Mouse (Mus musculus) kidney, embryonic 14.5 days (tissue): ENCODE results near the gene Nppb. TPM values are rescaled to one million over a fixed set of nuclear protein-coding genes. Genes with fewer than 3 reads are reported as not detected.

ENCODE experiments used
- ATAC-seq: fragments of 200-750 bp; cut with Nextera tagmentation; 2 replicates; pipeline ENCODE4 v1.8.0; 2017; ENCODE audit warnings: moderate number of reproducible peaks, mild to moderate bottlenecking, moderate TSS enrichment, moderate library complexity; ENCODE audit not compliant: low FRiP score, low TSS enrichment
- H3K27ac ChIP-seq: fragments of 300-500 bp; sonication (generic); 2 replicates; pipeline ENCODE4 v1.5.1; 2014; ENCODE audit warnings: low read depth, mild to moderate bottlenecking, low read length, moderate library complexity, mixed read lengths
- H3K27me3 ChIP-seq: fragments of 300-500 bp; sonication (generic); 2 replicates; pipeline ENCODE4 v1.6.1; 2014; ENCODE audit warnings: mild to moderate bottlenecking, low read length; ENCODE audit not compliant: control insufficient read depth, insufficient read depth
- H3K36me3 ChIP-seq: fragments of 300-500 bp; sonication (generic); 2 replicates; pipeline ENCODE4 v1.6.1; 2014; ENCODE audit warnings: low read length, mixed read lengths; ENCODE audit not compliant: control insufficient read depth, insufficient read depth
- H3K4me1 ChIP-seq: fragments of 300-500 bp; sonication (generic); 2 replicates; pipeline ENCODE4 v1.6.1; 2014; ENCODE audit warnings: low read length, mixed read lengths; ENCODE audit not compliant: control insufficient read depth, insufficient read depth
- H3K4me2 ChIP-seq: fragments of 300-500 bp; sonication (generic); replicated peaks from 2 replicates; pipeline ENCODE4 v1.6.1; 2014; ENCODE audit warnings: low read depth, mild to moderate bottlenecking, low read length
- H3K4me3 ChIP-seq: fragments of 300-500 bp; sonication (generic); 2 replicates; pipeline ENCODE4 v1.5.1; 2014; ENCODE audit warnings: mild to moderate bottlenecking, low read length
- H3K9ac ChIP-seq: fragments of 300-500 bp; sonication (generic); 2 replicates; pipeline ENCODE4 v1.6.1; 2014; ENCODE audit warnings: low read depth, mild to moderate bottlenecking, low read length, moderate library complexity
- H3K9me3 ChIP-seq: fragments of 300-500 bp; sonication (generic); 2 replicates; pipeline ENCODE4 v1.6.1; 2016; ENCODE audit warnings: low read length; ENCODE audit not compliant: control insufficient read depth
- WGBS: fragments of 180-500 bp; shearing (Covaris S2); extraction: QIAGEN DNeasy Blood & Tissue Kit; methylation state at CpG from one replicate; pipeline ENCODE4 v1.1.7; 2014; 5-methylcytosine and 5-hydroxymethylcytosine counted together
- polyA plus RNA-seq: library from polyadenylated mRNA; unstranded; fragments of >200 nt; fragmentation: Nextera tagmentation; extraction: Ambion mirVana; gene quantifications from 2 replicates; pipeline ENCODE4 v1.2.1, GENCODE M21; 2014

Gene Nppb
- polyA plus RNA-seq, 1 experiment from 2014 or later, result not detected

- Histone ChIP-seq H3K36me3 (no peaks in the 10 kb centered on the region), H3K27ac (no peak overlapping the region), H3K4me1 (no peaks in the 10 kb centered on the region), H3K4me2 (no peak overlapping the region), H3K4me3 (no peak overlapping the region), H3K9me3 (no peaks in the 10 kb centered on the region), H3K27me3 (no peaks in the 10 kb centered on the region), H3K9ac (no peak overlapping the region)
- WGBS, result 68% methylated on average over 7 of the region's 7 CpGs
- no peak for ATAC-seq
These were observed 19.9 kb upstream of the Nppb start for GRCm38 (mm10) chr4:147965712-147966111.

DNA sequence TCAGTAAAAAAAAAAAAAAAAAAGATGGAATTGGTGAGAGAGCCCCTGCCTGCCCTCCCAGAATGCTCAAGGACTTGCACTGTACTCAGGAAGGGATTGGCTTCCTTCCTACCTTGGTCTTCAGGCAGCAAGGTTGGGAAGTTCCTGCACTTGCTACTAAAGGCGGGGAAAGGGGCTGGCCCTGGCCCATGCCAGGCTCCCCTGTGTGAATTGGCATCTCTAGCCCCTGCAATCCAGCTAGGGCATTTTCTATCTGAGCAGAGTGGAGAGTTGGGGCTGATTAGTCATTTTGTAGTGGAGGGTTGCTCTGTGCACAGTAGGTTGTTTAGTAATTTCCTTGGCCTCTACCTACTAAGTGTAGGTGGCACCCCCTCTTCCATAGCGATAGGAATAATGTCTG, 16.8 kb upstream of the Nppb start:
- Histone ChIP-seq H3K9ac (no peak overlapping the region), H3K4me2 (no peak overlapping the region), H3K9me3 (no peaks in the 10 kb centered on the region), H3K27me3 (no peaks in the 10 kb centered on the region), H3K4me3 (no peak overlapping the region), H3K36me3 (no peaks in the 10 kb centered on the region), H3K4me1 (no peaks in the 10 kb centered on the region), H3K27ac (no peak overlapping the region)
- no peak for ATAC-seq
- whole genome bisulfite sequencing, result 79% methylated on average over 2 of the region's 2 CpGs

DNA sequence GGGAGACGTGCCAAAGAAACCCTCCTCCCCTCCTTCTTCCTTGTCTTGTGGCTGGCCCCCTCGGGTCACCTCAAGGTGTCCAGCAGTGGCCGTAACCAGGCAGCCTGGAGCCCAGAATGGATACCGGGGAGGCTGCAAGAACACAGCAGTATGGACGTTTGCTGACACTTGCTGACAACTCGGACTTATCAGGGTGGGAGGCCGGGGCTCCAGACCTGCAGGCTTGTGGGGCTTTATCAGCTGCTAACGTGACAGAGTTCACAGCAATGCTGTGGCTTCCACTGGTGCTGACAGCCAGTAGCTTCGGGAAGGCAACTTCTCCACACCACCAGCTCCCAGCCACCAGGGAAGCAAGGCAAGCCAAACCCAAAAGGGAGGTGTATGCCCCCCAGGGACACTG, 16.3 kb upstream of the Nppb start:
- no peak overlapping the region for H3K27ac ChIP-seq
- no peaks in the 10 kb centered on the region for H3K4me1 ChIP-seq
- no peaks in the 10 kb centered on the region for H3K36me3 ChIP-seq
- no peaks in the 10 kb centered on the region for H3K27me3 ChIP-seq
- WGBS, result 61% methylated on average over 9 of the region's 9 CpGs
- H3K4me2 ChIP-seq, result no peak overlapping the region
- no peak overlapping the region for H3K9ac ChIP-seq
- H3K4me3 ChIP-seq, result no peak overlapping the region
- ATAC-seq, result no peak
- H3K9me3 ChIP-seq, result no peaks in the 10 kb centered on the region

DNA sequence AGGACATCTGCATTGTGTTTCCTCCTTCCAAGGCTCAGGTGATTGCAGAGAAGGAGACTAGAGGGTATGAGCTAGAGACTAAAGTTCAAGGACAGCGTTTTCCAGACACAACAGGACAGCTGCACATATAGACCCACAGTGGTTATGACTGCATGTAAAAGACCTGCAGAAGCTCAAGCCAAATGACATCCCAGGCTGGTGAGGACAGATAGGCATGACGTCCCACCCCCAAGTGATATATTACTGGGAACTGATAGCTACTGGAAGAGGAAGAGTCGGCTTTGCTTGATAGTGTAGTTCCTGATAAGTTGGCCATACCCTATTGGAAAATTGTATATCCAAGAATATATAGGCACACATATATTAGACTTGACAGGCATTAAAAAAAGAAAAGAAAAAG, 9.4 kb upstream of the Nppb start:
- Histone ChIP-seq H3K4me2 (no peak overlapping the region), H3K27me3 (no peaks in the 10 kb centered on the region), H3K36me3 (no peaks in the 10 kb centered on the region), H3K27ac (no peak overlapping the region), H3K4me1 (no peaks in the 10 kb centered on the region), H3K4me3 (no peak overlapping the region), H3K9me3 (no peaks in the 10 kb centered on the region), H3K9ac (no peak overlapping the region)
- ATAC-seq, result no peak
- 83% methylated on average over 3 of the region's 3 CpGs for WGBS

GRCm38 (mm10) chr4:147977726-147978125, 7.9 kb upstream of the Nppb start:
- no peak overlapping the region for H3K27ac ChIP-seq
- H3K4me1 ChIP-seq, result no peaks in the 10 kb centered on the region
- 84% methylated on average over 4 of the region's 4 CpGs for WGBS
- H3K36me3 ChIP-seq, result no peaks in the 10 kb centered on the region
- H3K4me2 ChIP-seq, result no peak overlapping the region
- ATAC-seq, result no peak
- H3K9me3 ChIP-seq, result no peaks in the 10 kb centered on the region
- H3K4me3 ChIP-seq, result no peak overlapping the region
- H3K9ac ChIP-seq, result no peak overlapping the region
- H3K27me3 ChIP-seq, result no peaks in the 10 kb centered on the region

- no peaks in the 10 kb centered on the region for H3K27me3 ChIP-seq
- no peaks in the 10 kb centered on the region for H3K9me3 ChIP-seq
- no peak overlapping the region for H3K4me2 ChIP-seq
- no peaks in the 10 kb centered on the region for H3K36me3 ChIP-seq
- no peak overlapping the region for H3K9ac ChIP-seq
- no peaks in the 10 kb centered on the region for H3K4me1 ChIP-seq
- 89% methylated on average over 6 of the region's 6 CpGs for WGBS
- no peak overlapping the region for H3K4me3 ChIP-seq
- no peak for ATAC-seq
- no peak overlapping the region for H3K27ac ChIP-seq
These were observed 7.2 kb upstream of the Nppb start for GRCm38 (mm10) chr4:147978391-147978790.

DNA sequence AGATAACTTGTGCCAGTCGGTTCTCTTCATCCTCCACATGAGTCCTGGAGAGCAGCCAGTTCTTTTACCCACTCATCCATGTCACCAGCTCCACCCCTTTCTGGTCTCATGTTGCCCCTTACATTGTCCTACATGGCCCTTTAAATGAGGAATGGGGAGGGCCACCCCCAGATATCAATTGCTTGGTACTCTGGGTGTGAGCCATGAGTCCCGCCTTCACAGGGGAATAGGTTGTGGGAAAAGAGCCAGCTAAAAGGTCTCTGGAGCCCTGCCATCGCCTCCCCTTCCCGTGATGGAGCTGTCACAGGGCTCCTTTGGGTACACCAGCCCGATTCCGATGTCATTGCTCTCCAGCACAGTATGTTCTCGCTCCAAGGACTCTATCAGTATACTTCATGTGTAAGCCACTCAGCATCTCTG, 6.1 kb upstream of the Nppb start:
- Histone ChIP-seq H3K9me3 (no peaks in the 10 kb centered on the region), H3K4me3 (no peak overlapping the region), H3K27ac (no peak overlapping the region), H3K4me1 (no peaks in the 10 kb centered on the region), H3K4me2 (no peak overlapping the region), H3K36me3 (no peaks in the 10 kb centered on the region), H3K27me3 (no peaks in the 10 kb centered on the region), H3K9ac (no peak overlapping the region)
- 77% methylated on average over 7 of the region's 7 CpGs for WGBS
- no peak for ATAC-seq

GRCm38 (mm10) chr4:147993571-147994095, 8.0 kb downstream of the Nppb start:
- no peak overlapping the region for H3K27ac ChIP-seq
- no peaks in the 10 kb centered on the region for H3K27me3 ChIP-seq
- ATAC-seq, result no peak
- H3K9me3 ChIP-seq, result no peaks in the 10 kb centered on the region
- no peak overlapping the region for H3K9ac ChIP-seq
- H3K4me3 ChIP-seq, result no peak overlapping the region
- WGBS, result 66% methylated on average over 7 of the region's 7 CpGs
- H3K4me1 ChIP-seq, result no peaks in the 10 kb centered on the region
- no peak overlapping the region for H3K4me2 ChIP-seq
- no peaks in the 10 kb centered on the region for H3K36me3 ChIP-seq

DNA sequence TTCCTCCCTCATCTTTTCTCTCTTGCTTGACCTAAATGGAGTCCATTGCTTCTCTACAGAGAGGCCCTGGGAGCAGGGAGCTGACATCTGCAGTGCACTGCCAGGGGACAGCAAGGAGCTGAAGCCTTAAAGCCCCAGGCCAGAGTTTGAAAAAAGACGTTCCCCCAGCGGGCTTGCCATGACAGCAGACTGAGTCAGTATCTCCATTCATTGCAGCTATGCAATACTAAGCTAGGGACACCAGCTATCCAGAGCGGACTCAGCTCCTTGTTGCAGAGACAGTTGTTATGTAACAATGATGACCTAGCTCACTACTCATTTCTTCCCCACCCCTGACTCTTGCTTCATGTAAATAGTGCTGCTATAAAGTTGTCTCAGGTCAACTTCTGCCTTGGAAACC, 9.7 kb downstream of the Nppb start:
- Histone ChIP-seq H3K27ac (no peak overlapping the region), H3K36me3 (no peaks in the 10 kb centered on the region), H3K4me1 (no peaks in the 10 kb centered on the region), H3K4me2 (no peak overlapping the region), H3K9ac (no peak overlapping the region), H3K9me3 (no peaks in the 10 kb centered on the region), H3K27me3 (no peaks in the 10 kb centered on the region), H3K4me3 (no peak overlapping the region)
- ATAC-seq, result no peak
- 83% methylated on average over 3 of the region's 3 CpGs for WGBS
